Mouse (Mus musculus): ENCODE measurements around the gene Acot12.

Acot12 gene

DNA sequence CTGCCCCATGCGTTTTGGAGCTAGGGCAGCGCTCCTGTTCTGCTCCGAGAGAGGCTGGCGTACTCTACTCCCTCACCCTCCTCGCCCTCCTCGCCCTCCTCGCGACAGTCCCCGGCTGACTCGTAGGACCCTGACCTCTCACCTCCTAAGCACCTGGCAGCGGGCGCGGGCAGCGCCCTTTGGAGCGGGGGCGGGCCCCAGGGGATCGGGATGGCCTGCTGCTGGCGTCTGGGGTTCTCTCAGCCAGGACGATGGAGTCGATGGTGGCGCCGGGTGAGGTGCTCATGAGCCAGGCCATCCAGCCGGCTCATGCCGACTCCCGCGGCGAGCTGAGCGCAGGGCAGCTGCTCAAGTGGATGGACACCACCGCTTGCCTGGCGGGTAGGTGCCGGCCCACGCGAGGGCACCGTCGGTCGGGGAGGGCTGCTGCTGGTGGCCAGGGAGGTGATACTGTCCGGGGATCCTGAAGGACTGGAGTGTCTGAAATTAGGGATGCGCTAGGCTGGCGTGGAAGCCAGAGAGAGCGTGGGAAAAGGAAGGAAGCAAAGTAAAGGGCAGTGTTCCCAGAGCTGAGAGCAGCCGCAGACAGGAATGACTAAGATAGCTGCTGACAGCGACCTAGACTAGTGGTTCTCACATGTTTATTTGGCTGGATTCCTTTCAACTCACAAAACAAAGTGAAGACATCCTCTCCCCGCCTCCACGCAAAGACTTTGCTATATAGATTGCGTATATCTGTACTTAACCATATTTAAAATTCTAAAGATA is at the start of gene Acot12:
Gene Acot12 (plus strand): TSS at position 233 of the 768 bp plus-strand sequence.
- DNase-seq (ENCODE audit: low spot score in 2 of 2) = peak in 1 of 2 experiments; percentile 37

DNA sequence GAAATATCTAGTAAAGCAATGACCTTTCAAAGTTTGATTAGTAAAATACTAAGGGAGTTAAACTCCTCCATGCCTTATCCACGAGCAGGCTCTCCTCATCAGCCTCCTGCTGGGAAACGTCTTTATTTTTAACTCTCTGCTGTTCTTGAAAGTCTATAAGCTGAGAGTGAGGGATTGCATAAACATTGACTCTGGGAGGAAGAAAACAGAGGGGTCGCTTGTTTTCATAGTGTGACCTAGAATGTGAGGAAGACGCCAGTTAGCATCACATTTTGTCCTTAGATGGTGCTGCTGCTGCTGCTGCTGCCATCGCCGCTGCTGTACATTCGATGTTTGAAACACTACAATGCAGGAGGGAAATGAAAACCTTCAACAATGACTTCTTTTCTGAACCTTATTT is 47.7 kb upstream of the Acot12 start:
- no peak for DNase-seq (ENCODE audit: low spot score in 2 of 2)

- DNase-seq (ENCODE audit: low spot score in 2 of 2) = no peak
Observed at GRCm38 (mm10) chr13:91695406-91695805, 45.9 kb upstream of the Acot12 start.

- DNase-seq (ENCODE audit: low spot score in 2 of 2) = no peak
Observed at GRCm38 (mm10) chr13:91696109-91696645, 45.1 kb upstream of the Acot12 start.

- peak in 1 of 2 experiments; percentile 38 for DNase-seq (ENCODE audit: low spot score in 2 of 2)
Observed at GRCm38 (mm10) chr13:91697011-91697410, 44.3 kb upstream of the Acot12 start.

GRCm38 (mm10) chr13:91702337-91702736 is 39.0 kb upstream of the Acot12 start:
- DNase-seq (ENCODE audit: low spot score in 2 of 2) = no peak

- DNase-seq (ENCODE audit: low spot score in 2 of 2) = no peak
Observed at GRCm38 (mm10) chr13:91719487-91719886, 21.8 kb upstream of the Acot12 start.

DNA sequence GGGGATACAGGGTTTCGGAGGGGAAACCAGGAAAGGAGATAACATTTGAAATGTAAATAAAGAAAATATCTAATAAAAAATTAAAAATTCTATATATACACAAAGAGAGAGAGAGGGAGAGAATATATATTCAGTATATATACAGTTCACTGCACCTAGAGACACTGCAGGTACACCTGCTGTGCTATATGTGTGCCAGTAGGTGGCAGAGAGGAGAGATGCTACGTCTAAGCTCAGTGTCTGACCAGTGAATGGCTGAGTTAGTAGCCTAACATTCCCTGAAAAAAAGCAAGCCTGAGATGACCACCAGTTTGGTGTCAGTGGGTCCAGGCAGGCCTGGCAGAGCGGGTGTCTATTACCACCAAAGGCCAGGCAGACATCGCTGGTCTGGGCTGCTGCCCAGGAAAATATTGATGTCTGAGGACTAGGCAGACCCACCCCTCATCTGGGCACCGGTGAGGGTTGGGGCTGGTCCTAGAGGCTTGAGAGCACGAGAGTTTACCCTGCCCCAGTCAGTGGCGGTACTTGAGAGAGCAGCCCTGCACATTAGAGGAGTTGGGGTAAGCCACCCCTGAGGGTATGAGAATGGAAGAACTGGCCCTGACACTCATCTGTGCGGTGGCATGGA is 18.1 kb upstream of the Acot12 start:
- DNase-seq (ENCODE audit: low spot score in 2 of 2) = no peak

DNA sequence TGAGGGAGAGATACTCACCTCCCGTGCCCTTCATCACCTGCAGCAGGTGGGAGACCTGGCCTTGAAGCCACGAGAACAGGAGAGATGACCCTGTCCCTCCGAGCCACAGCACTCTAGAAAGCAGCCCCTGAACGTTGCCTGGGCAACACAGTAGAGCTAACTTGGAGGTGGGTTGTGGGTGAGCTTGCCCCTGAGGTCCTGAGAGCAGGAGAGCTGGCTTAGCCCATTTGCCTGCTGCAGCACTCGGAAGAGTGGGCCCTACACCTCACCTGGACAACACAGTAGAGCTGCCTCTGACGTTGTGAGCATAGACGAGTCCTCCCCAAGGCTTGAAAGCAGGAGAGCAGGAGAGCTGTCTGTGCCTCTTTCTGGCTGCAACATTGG is 17.6 kb upstream of the Acot12 start:
- no peak for DNase-seq (ENCODE audit: low spot score in 2 of 2)

GRCm38 (mm10) chr13:91724211-91724610 is 17.1 kb upstream of the Acot12 start:
- DNase-seq (ENCODE audit: low spot score in 2 of 2) = no peak

GRCm38 (mm10) chr13:91725130-91725529 is 16.2 kb upstream of the Acot12 start:
- DNase-seq (ENCODE audit: low spot score in 2 of 2) = no peak

DNA sequence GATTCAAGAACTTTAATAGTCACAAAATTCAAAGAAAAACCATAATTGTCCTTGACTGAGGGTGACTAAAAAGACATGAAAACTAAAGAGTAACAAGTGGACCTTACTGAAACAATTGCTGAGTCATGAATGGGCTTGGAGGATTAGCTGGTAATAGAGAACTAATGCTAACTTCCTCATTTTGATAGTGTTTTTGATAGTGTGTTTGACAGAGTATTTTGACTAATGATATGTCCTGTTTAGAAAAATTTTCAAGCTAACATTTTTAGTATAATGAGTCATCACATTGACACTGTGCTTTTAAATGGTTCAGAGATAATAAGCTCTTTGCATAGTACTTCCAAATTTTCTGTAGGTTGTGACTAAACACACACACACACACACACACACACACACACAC is 13.4 kb upstream of the Acot12 start:
- no peak for DNase-seq (ENCODE audit: low spot score in 2 of 2)

DNA sequence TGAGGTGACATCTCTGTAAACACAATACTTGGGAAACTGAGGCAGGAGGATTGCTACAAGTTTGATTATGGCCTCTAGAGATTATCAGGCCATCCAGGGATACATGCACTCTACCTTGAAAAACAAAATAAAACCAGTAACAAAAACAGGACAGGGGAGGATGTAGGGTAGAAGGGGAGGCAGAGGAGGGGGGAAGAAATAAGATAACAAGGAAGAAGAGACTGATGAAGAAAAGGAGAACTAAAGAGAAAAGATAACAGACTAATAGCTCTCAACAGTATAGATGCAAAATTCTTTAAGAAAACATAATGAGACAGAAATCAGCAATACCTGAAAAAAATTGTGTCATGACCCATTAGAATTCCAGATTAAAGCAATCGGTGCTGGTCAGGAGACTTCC is 4.1 kb upstream of the Acot12 start:
- no peak for DNase-seq (ENCODE audit: low spot score in 2 of 2)

DNA sequence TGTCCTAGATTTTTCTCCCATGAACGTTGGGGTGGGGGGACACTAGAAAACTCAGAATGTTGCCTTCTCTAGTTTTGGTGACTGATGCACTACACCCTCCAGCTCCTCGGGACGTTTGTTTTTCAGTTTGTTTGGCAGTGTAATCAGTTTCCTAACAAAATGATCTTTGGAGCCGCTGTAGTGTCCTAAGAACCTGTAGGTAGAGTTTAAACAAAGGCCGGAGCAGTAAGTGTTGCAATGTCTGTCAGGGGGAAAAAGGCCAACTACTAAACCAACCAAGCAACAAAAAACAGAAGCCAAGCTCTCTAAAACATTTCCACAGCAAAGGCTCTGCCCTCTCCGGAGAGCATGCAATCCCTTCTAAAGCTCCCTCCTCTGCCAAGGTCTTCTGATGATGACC is 461 bp upstream of the Acot12 start:
- no peak for DNase-seq (ENCODE audit: low spot score in 2 of 2)

GRCm38 (mm10) chr13:91743180-91743579 is 1.9 kb downstream of the Acot12 start:
- DNase-seq (ENCODE audit: low spot score in 2 of 2) = no peak

DNA sequence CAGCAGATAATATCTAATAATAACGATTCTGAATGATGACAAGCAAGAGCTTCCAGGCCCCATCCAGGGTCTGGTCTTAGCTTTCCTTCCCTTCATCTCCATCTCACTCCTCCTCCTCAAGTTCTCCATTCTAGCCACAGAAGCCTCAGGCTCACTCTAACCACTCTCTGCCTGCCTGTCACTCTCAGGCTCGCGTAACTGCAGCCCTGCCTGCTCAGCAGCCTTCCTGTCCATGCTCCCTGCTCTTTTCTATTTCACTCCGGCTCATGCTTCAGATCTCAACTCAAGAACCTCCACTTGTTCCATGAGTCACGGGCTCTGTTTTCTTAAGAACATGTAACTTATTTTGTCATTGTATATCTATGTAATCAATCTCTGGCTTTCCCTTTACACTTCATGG is 5.2 kb downstream of the Acot12 start:
- DNase-seq (ENCODE audit: low spot score in 2 of 2) = no peak

DNA sequence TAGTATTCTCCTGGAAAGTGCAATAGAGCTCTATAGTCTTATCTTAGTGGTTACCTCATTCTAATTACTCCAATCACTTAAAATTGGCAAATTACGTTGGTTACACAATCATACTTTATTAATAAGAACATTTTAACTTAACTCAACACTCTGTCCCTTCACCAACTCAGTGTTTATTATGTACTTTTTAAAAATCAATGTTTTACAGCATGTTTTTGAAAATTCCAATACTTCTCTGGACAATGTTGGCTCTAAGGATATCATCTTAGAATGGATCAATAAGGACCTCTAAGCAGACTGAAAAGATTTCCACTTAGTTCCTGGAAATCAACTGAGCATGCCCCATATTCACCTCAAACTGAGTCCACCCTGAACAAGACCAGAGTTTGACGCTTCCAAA is 7.1 kb downstream of the Acot12 start:
- DNase-seq (ENCODE audit: low spot score in 2 of 2) = no peak

- DNase-seq (ENCODE audit: low spot score in 2 of 2) = no peak
Observed at GRCm38 (mm10) chr13:91749981-91750380, 8.7 kb downstream of the Acot12 start.

DNA sequence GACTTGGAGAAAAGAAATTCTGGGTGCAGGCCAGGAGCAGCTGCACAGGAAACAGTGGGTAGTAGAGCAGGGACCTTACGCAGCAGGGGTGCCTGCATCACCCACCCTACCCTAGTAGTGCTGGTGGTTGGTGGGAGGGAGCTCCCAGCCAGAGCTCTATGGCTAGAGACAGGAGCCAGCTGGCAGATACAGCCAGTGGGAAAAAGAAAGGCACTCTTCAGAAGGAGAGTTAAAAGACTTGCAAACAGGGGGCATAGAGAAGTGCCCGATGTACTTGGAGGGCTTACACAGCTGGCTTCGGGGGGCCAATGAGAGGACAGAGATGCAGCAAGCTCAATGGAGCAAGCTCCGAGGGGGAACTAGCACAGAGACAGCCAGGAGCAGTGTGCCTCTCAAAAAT is 12.4 kb downstream of the Acot12 start:
- no peak for DNase-seq (ENCODE audit: low spot score in 2 of 2)

- DNase-seq (ENCODE audit: low spot score in 2 of 2) = no peak
Observed at GRCm38 (mm10) chr13:91754762-91755161, 13.4 kb downstream of the Acot12 start.

GRCm38 (mm10) chr13:91756230-91756629 is 14.9 kb downstream of the Acot12 start:
- no peak for DNase-seq (ENCODE audit: low spot score in 2 of 2)

DNA sequence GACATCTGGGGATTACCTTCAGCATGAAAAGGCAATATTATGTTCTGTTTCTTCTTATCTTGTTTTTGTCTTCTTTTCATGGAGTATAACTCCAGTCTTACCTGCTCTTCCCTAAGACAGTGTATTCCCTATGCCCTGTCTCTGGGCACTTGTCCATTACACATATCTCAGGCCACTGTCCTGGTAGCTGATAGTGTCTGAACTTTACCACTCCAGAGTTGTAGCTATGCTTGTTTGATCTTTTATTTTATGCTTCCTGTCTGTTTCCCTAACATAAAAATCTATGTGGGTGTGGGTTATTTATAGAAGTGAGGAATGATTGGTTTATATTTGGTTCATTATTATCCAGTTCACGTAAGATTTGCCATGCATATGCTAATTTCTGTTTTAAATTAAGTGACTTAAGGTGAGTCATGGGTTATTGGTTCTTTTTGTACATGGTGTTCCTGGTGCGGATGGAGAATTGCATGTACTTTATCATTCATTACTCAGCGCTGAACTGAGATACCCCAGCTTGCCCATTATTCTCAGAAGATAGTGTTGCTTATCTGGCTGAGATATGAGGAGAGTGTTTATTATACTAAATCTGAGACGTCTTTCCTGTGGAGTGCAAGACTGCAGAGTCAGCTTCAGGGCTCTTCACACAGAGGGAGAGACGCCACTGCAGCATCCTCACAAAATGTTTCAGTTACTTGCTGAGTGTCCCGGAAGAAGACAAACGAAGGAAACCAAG is 17.2 kb downstream of the Acot12 start:
- no peak for DNase-seq (ENCODE audit: low spot score in 2 of 2)

DNA sequence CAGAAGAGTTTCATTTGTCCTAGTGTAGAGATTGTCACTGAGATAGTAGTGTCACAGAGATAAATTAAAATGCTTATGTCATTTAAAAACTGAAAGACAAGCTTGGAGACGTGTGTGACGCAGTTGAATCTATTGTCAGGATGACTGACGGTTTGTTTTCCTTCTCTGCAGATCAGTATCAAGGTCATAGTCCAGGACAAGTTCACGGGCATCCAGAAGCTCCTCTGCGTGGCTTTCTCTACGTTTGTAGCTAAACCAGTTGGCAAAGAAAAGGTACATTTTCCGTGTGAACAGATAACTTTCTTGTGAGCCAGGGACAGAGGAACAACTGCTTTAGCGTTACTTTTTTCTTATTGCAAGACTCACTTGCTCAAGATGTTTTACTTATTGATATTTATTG is 18.5 kb downstream of the Acot12 start:
- DNase-seq (ENCODE audit: low spot score in 2 of 2) = no peak

All from cerebellum, postnatal 4 days (tissue).